Mouse (Mus musculus) monocyte, adult 2 months (primary cell): ENCODE measurements around the gene Adap1.
"Not testable (repeated sequence)": the region's sequence is repeated elsewhere in the genome, so short reads cannot be mapped to it uniquely, and the experiment has no call there.

Experiments
- DNase-seq, 2 experiments: peaks; one replicate each; pipeline ENCODE4 v3.0.0; 2022; ENCODE audit warnings: low spot score in 2 of 2, low read depth in 1 of 2

Adap1 gene

DNA sequence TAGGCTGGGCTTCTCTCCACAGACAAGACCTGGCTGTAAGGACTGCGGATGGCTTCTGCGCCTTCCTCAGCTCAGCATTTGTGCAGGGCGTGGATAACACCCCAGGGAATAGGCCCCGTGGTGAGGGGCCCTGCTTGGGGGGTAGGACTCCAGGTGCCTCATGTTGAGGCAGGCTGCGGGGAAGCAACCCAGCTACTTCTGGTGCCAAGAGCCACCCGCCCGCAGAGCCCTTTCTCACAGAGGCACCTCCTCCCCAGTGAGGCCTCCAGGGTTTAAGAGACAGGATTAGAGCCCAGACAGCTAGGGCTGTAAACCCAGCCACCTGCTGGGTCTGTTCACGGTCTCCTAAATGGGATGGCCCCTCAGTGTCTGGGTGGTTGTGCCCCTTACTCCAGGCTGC is 26.2 kb upstream of the Adap1 start:
- DNase-seq = no peak

DNA sequence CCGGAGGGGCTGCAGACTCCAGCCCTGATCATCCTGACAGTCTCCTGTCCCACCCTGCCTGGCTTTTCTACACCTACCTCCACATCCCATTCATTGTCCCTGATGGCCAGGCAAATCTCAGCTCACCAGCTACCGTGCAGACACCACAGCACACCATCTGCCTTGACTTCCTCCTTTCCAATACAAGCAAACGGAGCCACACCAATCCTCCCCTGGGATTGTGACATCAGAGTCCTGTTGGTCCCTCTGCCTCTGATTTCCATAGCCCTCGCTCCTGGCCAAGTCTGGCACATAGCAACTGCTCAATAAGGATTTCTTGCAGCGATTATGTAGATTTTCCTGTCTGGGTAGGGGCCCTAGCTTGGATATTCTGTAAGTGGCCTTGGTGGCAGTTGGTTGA is 25.7 kb upstream of the Adap1 start, which contains the start of gene Cox19:
Cox19 (minus strand) TSS at position 285 of the 400 bp plus-strand sequence.
- no peak for DNase-seq

DNA sequence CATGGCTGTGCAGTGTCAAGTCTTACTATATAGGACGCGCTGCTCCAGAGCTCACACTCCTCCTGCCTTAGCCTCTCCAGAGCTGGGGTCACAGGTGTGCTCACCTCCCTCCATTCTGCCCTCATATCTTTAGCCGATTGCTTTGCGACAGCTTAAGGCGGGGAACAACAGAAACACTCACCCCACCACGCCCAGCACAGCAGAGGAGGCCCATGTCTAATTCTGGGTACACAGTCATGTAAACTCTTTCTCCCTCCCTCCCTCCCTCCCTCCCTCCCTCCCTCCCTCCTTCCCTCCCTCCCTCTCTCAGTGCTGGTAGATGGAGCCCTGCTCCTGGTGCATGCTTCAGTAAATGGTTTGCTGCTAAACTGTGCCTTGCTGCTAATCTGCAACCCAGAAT is 24.3 kb upstream of the Adap1 start:
- no peak for DNase-seq

DNA sequence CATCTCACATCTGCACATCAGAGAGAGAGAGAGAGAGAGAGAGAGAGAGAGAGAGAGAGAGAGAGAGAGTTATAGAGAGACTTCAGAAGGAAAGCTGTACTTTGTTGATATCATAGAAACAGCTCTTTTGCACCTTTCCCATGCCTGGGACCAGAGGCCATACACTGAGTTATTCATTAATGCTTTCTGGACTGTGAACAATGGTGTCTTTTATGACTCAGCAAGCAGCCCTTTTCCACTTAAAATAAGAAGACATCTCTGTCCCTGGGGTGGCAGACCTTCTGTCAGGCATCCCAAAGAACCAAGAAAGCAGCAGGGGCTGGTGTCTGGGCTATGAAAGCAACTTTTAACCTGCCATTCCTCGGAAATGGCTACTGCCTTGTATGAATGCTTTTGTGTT is 21.8 kb upstream of the Adap1 start:
- DNase-seq = no peak

DNA sequence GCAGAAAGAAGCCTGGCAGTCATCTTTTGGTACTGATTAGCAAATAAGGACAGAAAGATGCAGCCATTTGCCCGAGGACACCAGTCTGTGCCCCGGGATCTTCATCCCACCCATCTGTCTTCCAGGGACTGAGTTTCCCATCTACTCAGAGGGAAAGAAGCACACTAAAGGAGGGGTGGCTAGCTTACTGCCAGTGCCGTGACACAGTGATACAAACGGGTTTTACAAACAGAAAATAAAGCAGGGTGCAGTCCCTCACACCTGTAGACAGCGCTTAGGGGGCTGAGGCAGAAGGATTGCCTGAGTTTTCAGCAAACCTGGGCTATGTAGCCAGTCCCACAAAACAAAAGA is 19.9 kb upstream of the Adap1 start:
- DNase-seq = no peak

DNA sequence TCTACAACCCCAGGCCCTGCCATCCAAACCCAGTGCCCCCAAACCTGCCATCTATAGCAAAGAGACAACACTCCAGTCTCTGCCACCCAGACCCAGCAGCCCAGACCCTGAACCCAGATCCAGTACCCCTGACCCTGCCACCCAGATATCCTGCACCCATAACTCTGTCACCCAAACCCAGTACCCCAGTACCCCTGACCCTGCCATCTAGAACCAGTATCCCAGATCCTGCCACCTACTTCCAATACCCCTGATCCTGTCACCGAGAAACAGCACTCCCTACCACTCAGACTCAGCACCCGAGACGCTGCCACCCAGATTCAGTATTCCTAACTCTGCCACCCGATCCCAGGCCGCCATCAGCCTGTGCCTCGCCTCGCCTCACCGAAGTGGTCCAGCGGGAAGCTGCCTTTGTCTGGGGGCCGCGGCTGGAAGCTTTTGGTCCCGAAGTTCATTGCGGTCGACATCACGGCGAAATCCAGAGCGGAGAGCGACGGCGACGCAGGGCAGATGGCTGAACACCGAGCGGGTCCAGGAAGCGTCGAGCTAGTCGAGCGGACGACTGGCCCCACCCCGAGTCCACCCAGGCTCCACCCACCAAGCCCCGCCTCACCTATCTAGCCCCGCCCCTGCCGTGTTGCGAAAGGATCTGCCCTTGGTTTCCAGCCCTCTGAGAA is 19.4 kb upstream of the Adap1 start:
- DNase-seq = peak; percentile 94 to 98

DNA sequence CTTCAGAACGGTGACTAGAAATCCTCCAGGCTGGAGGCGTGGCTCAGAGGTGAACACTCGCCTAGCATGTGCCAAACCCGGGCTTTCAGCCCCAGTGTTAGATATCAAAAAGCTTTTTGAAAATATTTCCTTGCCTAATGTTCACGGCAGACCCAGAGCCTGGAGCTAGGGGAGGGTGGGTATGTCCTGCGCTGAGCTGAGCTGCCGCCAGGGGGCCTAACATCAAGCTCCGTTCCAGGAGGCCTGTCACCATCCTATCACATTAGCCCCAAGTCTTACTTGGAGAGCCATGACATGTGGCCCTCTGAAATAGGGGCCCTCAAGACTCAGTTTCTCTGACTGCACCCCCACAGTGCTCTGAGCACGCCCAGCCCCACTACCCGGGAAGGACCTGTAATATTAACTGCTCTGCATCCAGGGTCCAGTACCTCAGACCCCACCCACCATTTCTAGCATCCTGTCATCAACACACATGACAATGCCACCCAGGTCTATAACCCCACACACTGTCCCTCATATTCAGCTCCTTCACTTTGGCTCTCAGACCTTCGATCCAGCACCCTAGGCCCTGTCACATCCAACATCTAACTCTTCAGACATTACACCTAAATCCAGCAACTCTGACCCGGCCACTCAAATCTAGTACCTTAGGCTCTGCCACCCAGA is 18.7 kb upstream of the Adap1 start:
- peak in 1 of 2 experiments; percentile 68 for DNase-seq

DNA sequence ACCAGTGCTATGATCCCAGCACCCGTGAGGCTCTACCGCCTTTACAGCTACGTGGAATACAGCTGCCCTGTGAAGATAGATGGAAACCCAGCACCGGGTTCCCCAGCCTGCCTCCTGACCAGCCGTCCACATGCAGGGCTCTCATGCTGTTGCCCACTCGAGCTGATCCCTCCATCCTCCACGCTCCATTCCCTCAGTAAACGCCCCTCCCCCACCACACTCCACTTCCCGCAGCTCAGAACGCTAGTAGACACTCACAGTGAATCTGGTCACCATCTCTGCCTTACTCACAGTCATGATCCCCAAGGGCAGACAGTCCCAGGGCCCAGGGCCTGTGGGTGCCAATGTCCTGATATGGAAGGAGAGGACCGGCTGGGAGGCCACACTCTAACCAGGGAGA is 13.5 kb upstream of the Adap1 start:
- DNase-seq = no peak

DNA sequence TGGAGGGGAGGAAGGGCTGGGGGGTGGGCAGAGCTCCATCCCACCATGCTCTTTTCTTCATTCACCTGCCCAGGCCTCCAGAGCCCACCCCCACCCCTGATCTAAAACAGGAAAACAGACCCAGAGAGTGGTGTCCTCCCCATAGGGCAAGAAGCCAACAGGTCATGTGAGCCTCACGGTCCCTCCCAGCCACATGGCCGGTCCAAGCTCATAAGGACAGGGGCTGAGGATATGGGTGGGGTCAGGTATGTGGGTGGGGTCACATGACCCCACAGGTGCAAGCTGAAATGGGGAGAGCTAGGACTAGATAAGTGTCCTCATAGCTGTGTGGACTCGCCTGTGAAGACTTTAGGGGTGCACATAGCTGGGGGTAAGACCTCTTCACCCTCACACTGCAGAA is 13.0 kb upstream of the Adap1 start:
- no peak for DNase-seq

DNA sequence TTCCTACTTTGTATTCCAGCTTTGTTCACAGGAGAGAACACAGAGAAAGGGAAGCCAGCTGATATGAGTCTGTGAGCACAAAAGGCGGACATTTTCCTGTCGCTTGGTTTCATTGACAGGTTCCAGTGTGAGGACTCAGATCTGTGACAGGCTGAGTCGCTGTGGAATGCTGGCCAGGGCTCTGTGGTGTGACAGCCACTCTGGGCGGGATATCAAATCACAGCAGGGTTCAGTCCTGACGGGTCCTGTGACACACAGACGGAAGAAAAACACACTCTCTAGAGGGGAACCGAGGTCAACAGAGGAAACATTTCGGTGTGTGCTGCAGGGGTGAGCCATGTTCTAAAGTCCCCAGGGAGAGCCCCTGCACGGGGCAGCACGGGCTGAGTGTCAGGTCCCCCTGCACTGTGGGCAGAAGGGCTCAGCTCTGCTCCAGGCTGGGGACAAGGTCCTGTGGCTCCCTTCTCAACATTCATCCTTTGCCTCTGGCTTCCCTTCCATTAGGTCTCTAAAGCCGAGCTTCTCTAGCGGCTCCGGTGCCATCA is 12.5 kb upstream of the Adap1 start:
- no peak for DNase-seq

DNA sequence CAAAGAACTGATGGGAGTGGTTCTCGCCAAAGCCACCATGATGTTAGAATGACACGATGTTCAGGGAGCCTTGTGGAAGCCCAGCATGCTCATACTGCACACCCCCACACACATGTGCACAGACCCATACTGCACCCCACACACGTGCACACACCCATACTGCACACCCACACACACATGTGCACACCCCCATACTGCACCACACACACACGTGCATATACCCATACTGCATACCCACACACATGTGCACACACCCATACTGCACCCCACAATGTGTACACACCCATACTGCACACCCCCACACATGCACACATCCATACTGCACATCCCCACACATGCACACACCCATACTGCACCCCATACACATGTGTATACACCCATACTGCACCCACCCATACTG is 10.2 kb upstream of the Adap1 start:
- no peak for DNase-seq

DNA sequence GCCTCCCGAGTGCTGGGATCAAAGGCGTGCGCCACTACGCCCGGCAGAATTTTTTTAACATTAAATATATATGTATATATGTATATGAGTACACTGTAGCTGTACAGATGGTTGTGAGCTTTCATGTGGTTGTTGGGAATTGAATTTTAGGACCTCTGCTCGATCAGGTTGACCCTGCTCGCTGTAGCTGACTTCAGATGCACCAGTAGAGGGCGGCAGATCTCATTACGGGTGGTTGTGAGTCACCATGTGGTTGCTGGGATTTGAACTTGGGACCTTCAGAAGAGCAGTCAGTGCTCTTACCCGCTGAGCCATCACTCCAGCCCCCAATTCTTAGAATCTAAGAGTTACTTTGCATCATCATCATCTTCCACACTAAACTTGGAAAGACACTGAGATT is 9.0 kb upstream of the Adap1 start:
- DNase-seq = not testable (repeated sequence)

DNA sequence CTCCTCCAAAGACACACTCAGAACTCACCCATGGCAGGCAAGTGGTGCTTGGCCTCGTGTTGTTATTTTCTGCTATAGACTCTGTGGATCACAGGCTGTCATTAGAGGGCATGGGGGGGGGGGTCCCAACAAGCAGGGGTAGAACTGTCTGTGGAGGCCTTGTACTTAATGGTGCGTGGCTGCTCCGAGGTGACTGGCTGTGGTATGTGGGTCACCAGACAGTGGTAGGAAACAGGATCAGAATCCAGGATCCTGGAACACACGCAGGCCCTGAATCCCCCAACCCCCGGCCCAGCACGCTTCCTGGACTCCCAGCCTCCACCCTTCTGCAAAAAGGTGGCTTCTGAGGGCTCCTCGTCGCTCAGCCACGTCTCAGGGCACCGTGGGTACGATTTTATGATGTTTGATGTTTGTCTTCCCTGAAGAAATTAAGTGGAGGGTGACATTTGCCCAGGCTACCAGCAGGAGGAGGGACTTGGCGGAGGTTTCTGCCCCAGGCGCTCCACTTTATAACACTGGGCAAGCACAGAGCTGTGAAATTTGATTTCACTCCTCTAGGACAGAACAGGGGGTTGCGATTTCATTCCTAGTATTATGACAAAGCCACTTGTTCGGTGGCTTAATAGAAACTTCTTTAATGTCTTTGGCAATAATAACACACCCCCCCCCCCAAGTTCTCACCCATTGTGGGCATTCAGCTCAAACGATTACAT is 8.0 kb upstream of the Adap1 start:
- DNase-seq = no peak

DNA sequence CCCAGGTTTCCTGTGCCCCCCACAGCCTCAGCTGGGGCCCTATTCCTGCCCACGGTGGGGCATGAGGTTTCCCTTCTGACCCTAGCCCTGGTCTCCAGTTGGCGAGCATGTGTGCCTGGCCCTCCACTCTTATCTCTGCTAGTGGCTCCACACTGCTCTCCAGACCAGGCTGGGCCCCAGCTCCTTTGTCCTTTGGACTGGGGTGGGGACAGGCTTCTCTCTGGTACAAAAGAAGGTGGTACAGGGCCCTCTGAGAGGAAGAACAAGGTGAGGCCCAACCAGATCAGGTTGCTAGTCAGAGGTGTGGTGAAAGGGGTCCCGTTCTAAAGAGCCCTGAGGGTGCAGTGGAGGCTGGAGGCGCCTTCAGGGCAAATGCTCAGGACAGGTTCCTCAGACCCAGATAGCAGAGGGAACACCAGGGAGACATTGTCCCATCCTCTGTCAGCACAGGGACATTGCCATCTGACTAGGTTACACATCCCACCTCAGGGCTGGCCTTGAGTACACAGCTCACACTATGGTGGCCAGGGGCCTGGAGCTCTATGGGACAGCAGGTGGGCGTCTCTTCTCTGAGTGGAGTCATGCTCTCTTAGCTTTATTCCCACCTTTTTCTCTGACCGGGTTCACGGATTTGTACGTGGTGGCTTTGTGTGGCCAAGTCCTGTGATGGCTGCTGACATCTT is 7.3 kb upstream of the Adap1 start:
- no peak for DNase-seq

DNA sequence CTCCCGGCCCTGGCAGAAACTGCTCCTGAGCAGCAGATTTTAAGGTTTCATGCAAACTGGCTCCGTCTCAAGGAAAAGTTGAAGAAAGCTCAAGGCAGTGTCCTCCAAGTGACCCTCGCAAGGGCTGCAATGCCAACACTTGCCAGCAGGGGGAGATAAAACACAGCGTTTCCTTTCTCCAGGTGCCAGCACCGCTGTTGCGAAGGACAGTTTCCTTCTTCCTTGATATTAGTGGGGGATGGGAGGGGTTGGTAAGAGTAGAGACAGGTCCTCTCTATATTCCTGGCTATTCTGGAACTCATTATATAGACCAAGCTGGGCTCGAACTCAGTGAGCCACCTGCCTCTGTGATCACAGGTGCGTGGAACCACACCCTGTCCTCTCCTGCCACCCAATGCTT is 6.3 kb upstream of the Adap1 start:
- DNase-seq = peak; percentile 52 to 74

DNA sequence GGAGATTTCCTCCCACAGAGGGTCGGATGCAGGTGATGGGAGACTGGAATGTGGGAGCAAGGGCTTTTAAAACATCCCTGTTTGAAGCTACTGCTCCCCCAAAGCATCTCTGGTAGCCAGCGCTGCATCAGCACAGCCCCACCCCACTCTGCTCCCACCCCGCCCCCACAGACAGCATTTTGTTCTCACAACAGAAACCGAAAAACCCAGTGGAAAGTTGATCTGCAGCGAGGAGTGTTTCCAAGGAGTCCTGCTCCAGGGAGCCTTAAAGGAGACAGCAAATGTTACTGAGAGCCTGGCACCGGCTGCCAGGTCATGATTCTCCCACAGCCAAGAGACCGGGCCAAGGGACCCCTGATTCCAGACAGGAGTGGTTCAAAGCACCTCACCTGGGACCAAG is 5.3 kb upstream of the Adap1 start:
- DNase-seq = no peak

DNA sequence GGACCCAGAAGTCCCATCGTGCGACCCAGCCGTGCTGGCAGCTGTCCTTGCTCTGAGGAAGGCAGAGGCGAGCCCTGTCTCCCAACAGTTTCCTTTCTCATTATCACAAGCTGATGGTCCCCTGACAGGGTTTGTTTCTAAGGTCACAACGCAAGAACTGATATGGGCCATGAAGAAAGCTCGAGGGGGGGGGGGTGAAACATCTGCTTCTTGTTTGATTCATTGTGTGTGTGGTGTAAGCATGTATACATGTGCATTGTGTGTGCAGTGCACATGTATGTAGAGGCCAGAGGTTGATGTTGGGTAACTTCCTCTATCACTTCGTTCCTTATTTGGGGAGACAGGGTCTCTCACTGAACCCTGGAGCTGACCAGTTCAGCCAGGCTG is 2.2 kb upstream of the Adap1 start:
- DNase-seq = no peak

DNA sequence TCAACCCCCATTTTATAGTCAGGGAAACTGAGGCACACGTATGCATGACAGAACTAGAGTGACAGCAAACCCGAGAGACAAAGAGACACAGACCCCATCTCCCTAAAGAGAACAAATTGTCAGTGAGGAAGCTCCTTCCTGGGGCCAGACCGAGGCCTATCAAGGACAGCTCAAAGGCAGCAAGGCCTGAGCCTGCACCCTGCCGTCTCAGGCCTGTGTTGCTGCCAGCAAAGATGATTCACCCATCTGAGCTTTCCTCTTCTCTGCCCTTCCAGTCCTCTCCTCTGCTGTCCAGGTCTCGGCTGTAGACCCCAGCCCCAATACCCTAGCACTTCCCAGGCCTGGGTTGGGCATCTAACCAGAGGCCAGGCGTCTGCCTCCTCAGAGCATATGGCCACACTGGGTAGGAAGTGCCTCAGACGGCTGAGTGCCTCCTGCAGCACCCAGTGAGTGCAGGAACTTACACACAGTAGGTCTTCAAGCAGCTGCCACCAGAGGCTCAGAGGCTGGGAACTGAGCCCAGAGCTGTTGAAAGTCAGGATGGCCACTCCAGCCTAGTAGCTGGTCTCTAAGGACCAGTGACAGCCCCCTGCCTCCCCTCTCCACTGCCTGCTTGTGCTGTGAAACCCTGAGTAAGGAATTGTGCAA is 1.7 kb upstream of the Adap1 start:
- no peak for DNase-seq

DNA sequence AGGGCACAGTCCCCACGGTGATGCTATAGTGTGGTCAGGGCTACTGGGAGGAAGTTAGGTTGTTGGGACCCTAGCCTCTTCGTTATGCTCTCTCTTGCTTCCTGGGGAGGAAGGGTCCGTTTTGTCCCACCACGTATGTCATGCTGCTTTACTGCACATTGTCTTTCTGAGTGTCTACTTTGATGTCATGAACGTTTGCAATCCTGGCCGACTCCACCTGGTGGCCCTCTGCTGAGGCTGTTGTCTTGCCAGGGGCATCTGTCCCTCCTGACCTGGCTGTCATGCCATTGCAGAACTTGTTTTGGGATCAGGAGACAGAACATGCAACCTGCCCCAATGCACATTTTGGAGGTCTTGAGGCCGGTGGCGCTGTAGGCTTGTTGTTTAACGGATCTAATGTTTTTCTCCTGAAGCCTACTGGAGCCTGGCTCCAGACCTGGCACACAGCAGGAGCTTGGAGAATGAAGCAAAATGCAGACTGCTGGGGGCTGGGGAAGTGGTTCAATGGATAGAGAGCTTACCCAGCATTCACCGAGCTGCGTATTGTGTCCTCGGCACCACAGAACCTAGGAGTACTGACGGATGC is 782 bp upstream of the Adap1 start:
- no peak for DNase-seq

DNA sequence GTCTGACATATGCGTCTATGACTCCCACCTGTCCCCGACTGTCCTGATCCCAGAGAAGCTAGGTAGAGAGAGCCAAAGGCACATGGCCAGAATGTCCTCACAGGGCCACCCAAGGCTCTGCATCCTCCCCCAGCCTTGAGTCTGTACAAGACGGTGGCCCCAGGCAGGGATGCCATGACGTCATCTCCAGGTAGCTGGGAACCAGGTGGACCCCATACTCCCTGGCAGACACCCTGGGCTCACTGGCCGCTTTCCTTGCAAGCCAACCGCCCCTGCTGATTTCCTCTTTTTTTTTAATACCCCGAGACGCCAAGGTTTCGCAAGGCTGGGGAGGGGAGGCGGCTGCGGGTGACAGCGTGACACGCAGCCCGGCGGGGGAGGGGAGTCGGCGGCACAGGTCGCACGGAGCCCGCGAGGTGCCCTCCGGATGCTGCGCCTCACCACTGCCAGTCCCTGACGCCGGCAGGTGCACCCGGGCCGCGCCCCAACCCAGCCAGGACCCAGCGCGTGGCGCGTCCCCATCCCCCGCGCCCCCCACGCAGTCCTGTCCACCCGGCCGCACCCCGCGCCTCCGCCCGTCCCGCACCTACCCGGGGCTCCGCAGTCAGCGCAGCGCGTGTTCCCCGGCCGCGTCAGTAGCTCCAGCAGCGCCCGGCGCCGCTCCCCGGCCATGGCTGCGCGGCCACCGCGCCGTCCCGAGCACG is 579 bp downstream of the Adap1 start:
- peak; percentile 68 to 80 for DNase-seq
